Mouse (Mus musculus): ENCODE results near the gene Htt.

DNA sequence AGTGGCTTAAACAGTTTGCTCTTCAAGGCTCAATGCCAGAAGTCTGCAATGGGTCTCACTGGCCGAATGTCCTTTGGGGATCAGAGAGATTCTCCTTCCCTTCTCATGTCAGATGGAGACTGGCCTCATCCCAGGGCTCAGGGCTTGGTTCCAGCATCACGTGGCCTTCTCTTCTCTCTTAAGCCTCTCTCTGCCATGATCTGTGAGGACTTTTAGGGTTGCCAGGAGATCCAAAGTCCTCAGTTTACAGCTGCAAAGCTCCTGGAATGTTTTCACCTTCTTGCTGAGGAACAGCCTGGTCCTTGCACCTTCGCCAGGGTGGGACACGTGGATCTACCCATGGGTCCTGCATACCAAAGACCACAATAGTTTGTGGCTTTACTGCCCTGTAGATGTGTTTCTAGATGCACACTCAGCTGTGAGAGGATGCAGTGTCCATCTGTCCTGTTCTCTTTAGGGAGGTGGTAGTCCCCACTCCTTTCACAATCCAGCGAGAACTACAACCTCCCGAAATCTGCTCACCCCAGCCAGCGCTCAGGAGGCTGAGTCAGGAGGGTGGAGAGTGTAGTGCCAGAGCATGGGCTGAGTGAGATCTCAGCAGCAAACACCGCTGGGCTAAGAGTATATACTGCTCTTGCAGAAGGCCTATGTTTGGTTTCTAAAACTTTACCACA lies 189.8 kb downstream of the Htt start:
- TF ChIP-seq POLR2A (IDR thresholded peaks at IDR 0.05; ENCODE audit: low read depth, low read length) (no peak), CTCF (IDR thresholded peaks at IDR 0.05; ENCODE audit: borderline replicate concordance, insufficient read depth, low read length) (no peak)

All from embryonic fibroblast, embryonic 13.5 days (primary cell).